15 mouse cellular contexts compared by ENCODE assay signal in genomic region chr4:57122166-57122565, GRCm38 (mm10).
"Had no signal": no experiment of that assay in that cellular context is flagged by ENCODE, and none has a peak within 500 bp of the region (broad histone marks: within the 10 kb centered on the region; RNA-seq: fewer than 3 reads in every experiment).

No protein-coding gene starts in this region.

- DNase-seq: layer of hippocampus, adult 9-11 months; layer of hippocampus, postnatal 36 days; lung, embryonic 14.5 days; lung, postnatal 14 days; midbrain, embryonic 14.5 days; retina, postnatal 1 day; right cerebral cortex, postnatal 4 days; thymus, adult 2 months; thymus, postnatal 25 days had no signal

- H3K36me3 ChIP-seq: hindbrain, embryonic 15.5 days; limb, embryonic 15.5 days; liver, embryonic 15.5 days; neural tube, embryonic 15.5 days; stomach, embryonic 15.5 days had no signal

- H3K4me3 ChIP-seq: hindbrain, embryonic 15.5 days; limb, embryonic 15.5 days; liver, embryonic 15.5 days; myocyte; neural tube, embryonic 15.5 days; stomach, embryonic 15.5 days had no signal

- H3K9me3 ChIP-seq: hindbrain, embryonic 15.5 days; limb, embryonic 15.5 days; liver, embryonic 15.5 days; neural tube, embryonic 15.5 days; stomach, embryonic 15.5 days had no signal

- H3K9ac ChIP-seq: hindbrain, embryonic 15.5 days; limb, embryonic 15.5 days; liver, embryonic 15.5 days; lung, embryonic 14.5 days; neural tube, embryonic 15.5 days; stomach, embryonic 15.5 days had no signal

- H3K4me2 ChIP-seq: hindbrain, embryonic 15.5 days; limb, embryonic 15.5 days; lung, embryonic 14.5 days; neural tube, embryonic 15.5 days had no signal

- H3K4me1 ChIP-seq: limb, embryonic 15.5 days; stomach, embryonic 15.5 days had no signal

- H3K27ac ChIP-seq: hindbrain, embryonic 15.5 days; limb, embryonic 15.5 days; liver, embryonic 15.5 days; neural tube, embryonic 15.5 days; stomach, embryonic 15.5 days had no signal

- H3K27me3 ChIP-seq: hindbrain, embryonic 15.5 days; limb, embryonic 15.5 days; neural tube, embryonic 15.5 days; stomach, embryonic 15.5 days had no signal
